Comparison of ENCODE assay signal across 9 mouse cellular contexts in the genomic region with DNA sequence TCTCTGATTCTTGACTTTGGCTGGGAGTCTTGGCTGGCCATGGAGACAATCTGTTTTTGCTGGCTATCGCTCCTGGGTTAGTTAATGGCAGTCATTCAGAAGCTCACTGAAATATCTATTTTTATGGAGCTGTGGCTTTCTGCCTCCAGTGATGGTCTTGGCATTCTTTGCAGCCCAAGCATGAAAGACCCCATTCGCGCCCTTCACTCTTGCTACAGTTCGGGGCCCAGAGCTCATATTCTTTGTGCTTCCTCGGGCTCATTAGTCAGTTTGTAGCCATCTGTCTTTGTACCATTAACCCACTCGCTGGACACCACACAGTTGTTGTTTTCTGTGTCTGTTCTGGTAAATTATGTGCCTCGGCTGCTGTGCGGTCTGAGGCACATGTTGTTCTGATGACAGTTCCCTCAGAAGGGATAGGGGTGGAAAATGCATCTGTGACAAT.
DNase-seq lines count a peak whose midpoint lies in the region; ATAC-seq lines count a peak whose summit lies in the region.
"Had no signal": no experiment of that assay in that cellular context is flagged by ENCODE, and none has a peak within 500 bp of the region (broad histone marks: within the 10 kb centered on the region; RNA-seq: fewer than 3 reads in every experiment).

No protein-coding gene starts in this region.

- peak; percentile 38 to 50 for DNase-seq in heart, adult 18-20 months
- DNase-seq in adipocyte (ENCODE audit: low spot score): peak; percentile 10
- peak; percentile 55 for DNase-seq in forebrain, embryonic 14.5 days (ENCODE audit: low spot score)
- DNase-seq in layer of hippocampus, adult 8-10 months (ENCODE audit: low spot score in 2 of 2): peak; percentile 22 to 43
- DNase-seq in natural killer cell, adult 2 months (ENCODE audit: low spot score in 2 of 2): no peak
- DNase-seq in spleen, postnatal 36 days (ENCODE audit: low spot score in 2 of 2): no peak
- DNase-seq in urinary bladder, postnatal 4 days (ENCODE audit: low spot score in 2 of 2): no peak

- ATAC-seq in heart, embryonic 12.5 days (ENCODE audit: insufficient number of reproducible peaks, low FRiP score): no peak
- peak; percentile 75 for ATAC-seq in forebrain, embryonic 14.5 days

- 85% methylated on average over 8 of the region's 8 CpGs for WGBS in heart, embryonic 12.5 days
- 60% methylated on average over 8 of the region's 8 CpGs for WGBS in forebrain, embryonic 14.5 days

- H3K4me1 ChIP-seq in heart, embryonic 12.5 days (replicated peaks): no peaks in the 10 kb centered on the region
- H3K4me1 ChIP-seq in forebrain, embryonic 14.5 days (ENCODE audit: control insufficient read depth, insufficient read depth, low read length): no peaks in the 10 kb centered on the region

- H3K27me3 ChIP-seq in heart, embryonic 12.5 days (replicated peaks): no peaks in the 10 kb centered on the region
- no peaks in the 10 kb centered on the region for H3K27me3 ChIP-seq in forebrain, embryonic 14.5 days (replicated peaks; ENCODE audit: control insufficient read depth, insufficient read depth, low read length)
- H3K27me3 ChIP-seq: limb, embryonic 13.5 days had no signal

- H3K4me2 ChIP-seq in heart, embryonic 12.5 days: no peak overlapping the region
- H3K4me2 ChIP-seq in forebrain, embryonic 14.5 days (ENCODE audit: low read length): no peak overlapping the region
- H3K4me2 ChIP-seq: limb, embryonic 13.5 days had no signal

- no peak overlapping the region for H3K27ac ChIP-seq in heart, embryonic 12.5 days (ENCODE audit: poor library complexity, severe bottlenecking)
- no peak overlapping the region for H3K27ac ChIP-seq in forebrain, embryonic 14.5 days (ENCODE audit: low read depth, low read length)
- H3K27ac ChIP-seq: limb, embryonic 13.5 days had no signal

- H3K36me3 ChIP-seq in heart, embryonic 12.5 days: no peaks in the 10 kb centered on the region
- H3K36me3 ChIP-seq in forebrain, embryonic 14.5 days (ENCODE audit: control insufficient read depth, insufficient read depth, low read length): no peaks in the 10 kb centered on the region
- H3K36me3 ChIP-seq: limb, embryonic 13.5 days had no signal

- no peak overlapping the region for H3K9ac ChIP-seq in heart, embryonic 12.5 days
- H3K9ac ChIP-seq in forebrain, embryonic 14.5 days (ENCODE audit: low read length): no peak overlapping the region
- H3K9ac ChIP-seq: limb, embryonic 13.5 days had no signal

- H3K4me3 ChIP-seq in heart, embryonic 12.5 days: no peak overlapping the region
- H3K4me3 ChIP-seq in forebrain, embryonic 14.5 days (ENCODE audit: low read depth, low read length): no peak overlapping the region
- H3K4me3 ChIP-seq: limb, embryonic 13.5 days had no signal

- no peaks in the 10 kb centered on the region for H3K9me3 ChIP-seq in heart, embryonic 12.5 days (replicated peaks)
- H3K9me3 ChIP-seq in forebrain, embryonic 14.5 days (replicated peaks; ENCODE audit: control insufficient read depth, low read length): no peaks in the 10 kb centered on the region
- H3K9me3 ChIP-seq: limb, embryonic 13.5 days had no signal

Comparison
In these comparisons a context has a peak if more than half of its experiments do, and no peak if none do; other contexts are left out.
1. DNase-seq: peak in heart, adult 18-20 months (2 of 2), adipocyte (single experiment), forebrain, embryonic 14.5 days (single experiment) and layer of hippocampus, adult 8-10 months (2 of 2); none in natural killer cell, adult 2 months (0 of 2), spleen, postnatal 36 days (0 of 2) and urinary bladder, postnatal 4 days (0 of 2).